ENCODE assay signal across 20 mouse cellular contexts in the genomic region with DNA sequence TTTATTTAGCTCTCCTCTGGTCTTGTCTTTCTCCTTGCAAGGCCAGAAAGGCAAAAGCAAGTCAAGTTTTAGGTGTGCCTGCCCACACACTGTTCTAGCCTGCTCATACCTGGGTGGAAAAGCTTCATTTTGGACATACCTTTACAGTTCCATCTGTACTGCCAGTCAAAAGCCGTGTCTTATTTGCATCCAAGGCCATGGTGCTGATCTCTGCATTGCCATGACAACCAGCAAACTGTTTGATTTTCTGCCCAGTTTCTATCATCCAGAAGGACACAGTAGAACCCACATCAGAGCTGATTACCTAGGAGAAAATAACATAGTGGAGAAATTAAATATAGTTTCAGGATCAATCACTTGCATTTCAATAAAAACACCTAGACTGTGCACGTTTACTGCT.
DNase-seq lines count a peak whose midpoint lies in the region; ATAC-seq lines count a peak whose summit lies in the region.
"Had no signal": no experiment of that assay in that cellular context is flagged by ENCODE, and none has a peak within 500 bp of the region (broad histone marks: within the 10 kb centered on the region; RNA-seq: fewer than 3 reads in every experiment).

No protein-coding gene starts in this region.

- no peaks in the 10 kb centered on the region; the same call in 1 of the 2 replicates for H3K4me1 ChIP-seq in forebrain, embryonic 12.5 days
- no peaks in the 10 kb centered on the region for H3K4me1 ChIP-seq in forebrain, embryonic 11.5 days (replicated peaks; ENCODE audit: control insufficient read depth, insufficient read depth, low read length)
- H3K4me1 ChIP-seq in hindbrain, embryonic 16.5 days (ENCODE audit: control insufficient read depth, insufficient read depth, low read depth, low read length) = no peaks in the 10 kb centered on the region
- peaks cover 4% of the 10 kb centered on the region for H3K4me1 ChIP-seq in midbrain, embryonic 15.5 days
- H3K4me1 ChIP-seq: kidney, embryonic 15.5 days; limb, embryonic 10.5 days; neural tube, embryonic 13.5 days had no signal

- H3K27ac ChIP-seq in forebrain, embryonic 12.5 days = no peak overlapping the region
- no peak overlapping the region for H3K27ac ChIP-seq in forebrain, embryonic 11.5 days (ENCODE audit: low read depth, low read length)
- no peak overlapping the region for H3K27ac ChIP-seq in hindbrain, embryonic 16.5 days (ENCODE audit: low read depth, low read length)
- no peak overlapping the region for H3K27ac ChIP-seq in midbrain, embryonic 15.5 days
- H3K27ac ChIP-seq: heart, adult 2 months; kidney, embryonic 15.5 days; limb, embryonic 10.5 days; neural tube, embryonic 13.5 days had no signal

- no peaks in the 10 kb centered on the region for H3K27me3 ChIP-seq in forebrain, embryonic 12.5 days
- H3K27me3 ChIP-seq in forebrain, embryonic 11.5 days (ENCODE audit: control insufficient read depth, insufficient read depth, low read length) = no peaks in the 10 kb centered on the region
- H3K27me3 ChIP-seq in hindbrain, embryonic 16.5 days (replicated peaks; ENCODE audit: control insufficient read depth, insufficient read depth, low read length) = no peaks in the 10 kb centered on the region
- no peaks in the 10 kb centered on the region for H3K27me3 ChIP-seq in midbrain, embryonic 15.5 days (replicated peaks)
- H3K27me3 ChIP-seq: kidney, embryonic 15.5 days; neural tube, embryonic 13.5 days had no signal

- H3K4me2 ChIP-seq in forebrain, embryonic 12.5 days = no peak overlapping the region
- no peak overlapping the region for H3K4me2 ChIP-seq in forebrain, embryonic 11.5 days (ENCODE audit: low read depth, low read length, severe bottlenecking)
- no peak overlapping the region for H3K4me2 ChIP-seq in hindbrain, embryonic 16.5 days (ENCODE audit: low read length)
- H3K4me2 ChIP-seq in midbrain, embryonic 15.5 days = no peak overlapping the region
- H3K4me2 ChIP-seq: kidney, embryonic 15.5 days; neural tube, embryonic 13.5 days had no signal

- intact Hi-C loops in gastrocnemius, postnatal 36 days (cut with DNase I) = no loop called here

- ATAC-seq in forebrain, embryonic 12.5 days (ENCODE audit: low FRiP score) = 0 out of 2 replicates have a peak, but pooled peaks have one; percentile 17
- no peak for ATAC-seq in forebrain, embryonic 11.5 days (replicated peaks; ENCODE audit: low FRiP score)
- peak; percentile 77 for ATAC-seq in hindbrain, embryonic 16.5 days
- ATAC-seq in midbrain, embryonic 15.5 days (replicated peaks) = peak; percentile 84
- ATAC-seq: intestine, postnatal 0 days; liver, postnatal 0 days had no signal

- no peak overlapping the region for H3K4me3 ChIP-seq in forebrain, embryonic 12.5 days (replicated peaks)
- H3K4me3 ChIP-seq in forebrain, embryonic 11.5 days (ENCODE audit: low read depth, low read length) = no peak overlapping the region
- no peak overlapping the region for H3K4me3 ChIP-seq in hindbrain, embryonic 16.5 days (ENCODE audit: low read length)
- no peak overlapping the region for H3K4me3 ChIP-seq in midbrain, embryonic 15.5 days
- H3K4me3 ChIP-seq: heart, adult 2 months; kidney, embryonic 15.5 days; limb, embryonic 10.5 days; neural tube, embryonic 13.5 days had no signal

- no peaks in the 10 kb centered on the region for H3K9me3 ChIP-seq in forebrain, embryonic 12.5 days
- no peaks in the 10 kb centered on the region for H3K9me3 ChIP-seq in forebrain, embryonic 11.5 days (ENCODE audit: control insufficient read depth, low read length)
- H3K9me3 ChIP-seq in hindbrain, embryonic 16.5 days (ENCODE audit: control insufficient read depth, low read length) = no peaks in the 10 kb centered on the region
- no peaks in the 10 kb centered on the region for H3K9me3 ChIP-seq in midbrain, embryonic 15.5 days
- H3K9me3 ChIP-seq: kidney, embryonic 15.5 days; limb, embryonic 10.5 days; neural tube, embryonic 13.5 days had no signal

- 85% methylated on average over 2 of the region's 2 CpGs for WGBS in forebrain, embryonic 12.5 days
- 84% methylated on average over 2 of the region's 2 CpGs for WGBS in forebrain, embryonic 11.5 days
- WGBS in hindbrain, embryonic 16.5 days = 58% methylated on average over 2 of the region's 2 CpGs
- 59% methylated on average over 2 of the region's 2 CpGs for WGBS in midbrain, embryonic 15.5 days

- H3K9ac ChIP-seq in forebrain, embryonic 12.5 days = no peak overlapping the region
- no peak overlapping the region for H3K9ac ChIP-seq in forebrain, embryonic 11.5 days (ENCODE audit: low read length)
- H3K9ac ChIP-seq in hindbrain, embryonic 16.5 days (ENCODE audit: low read depth, low read length) = no peak overlapping the region
- H3K9ac ChIP-seq in midbrain, embryonic 15.5 days = no peak overlapping the region
- H3K9ac ChIP-seq: kidney, embryonic 15.5 days; liver, postnatal 0 days; neural tube, embryonic 13.5 days had no signal

- H3K36me3 ChIP-seq in forebrain, embryonic 12.5 days (replicated peaks) = no peaks in the 10 kb centered on the region
- no peaks in the 10 kb centered on the region for H3K36me3 ChIP-seq in forebrain, embryonic 11.5 days (ENCODE audit: control insufficient read depth, insufficient read depth, low read length)
- H3K36me3 ChIP-seq in hindbrain, embryonic 16.5 days (ENCODE audit: control insufficient read depth, insufficient read depth, low read length) = no peaks in the 10 kb centered on the region
- no peaks in the 10 kb centered on the region for H3K36me3 ChIP-seq in midbrain, embryonic 15.5 days (replicated peaks)
- H3K36me3 ChIP-seq: kidney, embryonic 15.5 days; limb, embryonic 10.5 days; neural tube, embryonic 13.5 days had no signal

- no peak for DNase-seq in forebrain, embryonic 11.5 days (ENCODE audit: low spot score)
- peak; percentile 16 to 59 for DNase-seq in layer of hippocampus, adult 18-20 months (ENCODE audit: low spot score in 2 of 2)
- DNase-seq in layer of hippocampus, postnatal 10 days (ENCODE audit: low spot score in 2 of 2) = no peak
- no peak for DNase-seq in gastrocnemius, postnatal 36 days
- DNase-seq in frontal cortex, postnatal 14 days (ENCODE audit: low spot score in 2 of 2) = no peak
- DNase-seq: adrenal gland, adult 8-10 months; cerebellum, adult 11-12 months; gastrocnemius, postnatal 10 days; heart, adult 2 months; kidney, postnatal 4 days; liver, postnatal 0 days; lung, postnatal 14 days; thymus, postnatal 25 days had no signal

Comparison
In these comparisons a context has a peak if more than half of its experiments do, and no peak if none do; other contexts are left out.
1. DNase-seq: peak in layer of hippocampus, adult 18-20 months (2 of 2); none in forebrain, embryonic 11.5 days (single experiment), layer of hippocampus, postnatal 10 days (0 of 2), gastrocnemius, postnatal 36 days (0 of 2) and frontal cortex, postnatal 14 days (0 of 2).